Mouse (Mus musculus) CD8-positive naive resting alpha-beta T cell, adult 2 months (primary cell): ENCODE results near the gene Dyrk3.

Source experiments
- DNase-seq, 2 experiments: peaks; one replicate each; pipeline ENCODE4 v3.0.0; 2022; ENCODE audit warnings: low read depth in 2 of 2, low spot score in 2 of 2

Gene Dyrk3

GRCm38 (mm10) chr1:131116430-131117011 lies 21.6 kb downstream of the Dyrk3 start:
- DNase-seq = no peak

DNA sequence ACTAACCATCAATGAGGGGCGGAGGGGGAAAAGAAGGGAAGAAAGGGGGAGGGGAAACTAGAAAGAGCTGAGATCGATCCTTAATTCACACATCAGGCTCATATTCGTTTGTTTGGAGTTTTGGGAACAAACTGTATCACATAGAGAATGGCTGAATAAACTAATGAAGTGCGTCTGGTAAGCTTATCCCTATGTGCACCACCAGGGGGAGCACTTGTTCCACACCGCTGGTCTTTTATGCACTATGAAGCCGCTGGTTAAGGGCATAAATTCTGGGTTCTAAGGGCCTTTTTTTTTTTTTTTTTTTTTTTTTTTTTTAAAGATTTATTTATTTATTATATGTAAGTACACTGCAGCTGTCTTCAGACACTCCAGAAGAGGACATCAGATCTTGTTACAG lies 22.2 kb downstream of the Dyrk3 start:
- peak; percentile 48 to 62 for DNase-seq

GRCm38 (mm10) chr1:131112576-131112975 lies 25.6 kb downstream of the Dyrk3 start:
- no peak for DNase-seq

DNA sequence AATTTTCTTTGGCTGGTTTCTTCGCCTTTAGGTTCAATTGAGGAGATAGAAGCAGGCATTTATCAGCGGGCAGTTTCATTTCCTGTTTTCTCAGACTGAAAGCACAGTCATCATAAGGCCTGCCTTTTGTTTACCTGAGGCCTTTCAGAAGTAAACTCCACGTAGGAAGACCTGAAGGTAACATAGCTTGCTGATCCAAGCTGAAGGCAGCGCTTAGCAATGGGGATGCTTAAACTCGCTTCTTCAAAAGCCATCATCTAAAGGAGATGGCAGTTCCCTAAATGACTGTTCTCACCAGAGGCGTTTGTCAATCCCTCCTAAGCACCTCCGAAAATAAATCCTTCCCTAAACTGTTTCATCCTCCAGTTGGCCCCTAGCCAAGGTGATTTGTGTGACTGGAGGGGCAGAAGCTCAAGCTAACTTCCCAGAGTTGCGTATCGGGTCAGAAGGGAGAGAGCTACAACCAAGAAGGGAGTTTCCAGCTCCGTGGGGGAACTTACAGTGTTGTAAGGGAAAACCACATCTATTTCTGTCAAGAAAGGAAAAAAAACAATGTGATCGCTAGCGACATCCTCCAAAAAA lies 27.5 kb downstream of the Dyrk3 start:
- no peak for DNase-seq

GRCm38 (mm10) chr1:131107575-131108308 lies 30.4 kb downstream of the Dyrk3 start:
- DNase-seq = no peak

DNA sequence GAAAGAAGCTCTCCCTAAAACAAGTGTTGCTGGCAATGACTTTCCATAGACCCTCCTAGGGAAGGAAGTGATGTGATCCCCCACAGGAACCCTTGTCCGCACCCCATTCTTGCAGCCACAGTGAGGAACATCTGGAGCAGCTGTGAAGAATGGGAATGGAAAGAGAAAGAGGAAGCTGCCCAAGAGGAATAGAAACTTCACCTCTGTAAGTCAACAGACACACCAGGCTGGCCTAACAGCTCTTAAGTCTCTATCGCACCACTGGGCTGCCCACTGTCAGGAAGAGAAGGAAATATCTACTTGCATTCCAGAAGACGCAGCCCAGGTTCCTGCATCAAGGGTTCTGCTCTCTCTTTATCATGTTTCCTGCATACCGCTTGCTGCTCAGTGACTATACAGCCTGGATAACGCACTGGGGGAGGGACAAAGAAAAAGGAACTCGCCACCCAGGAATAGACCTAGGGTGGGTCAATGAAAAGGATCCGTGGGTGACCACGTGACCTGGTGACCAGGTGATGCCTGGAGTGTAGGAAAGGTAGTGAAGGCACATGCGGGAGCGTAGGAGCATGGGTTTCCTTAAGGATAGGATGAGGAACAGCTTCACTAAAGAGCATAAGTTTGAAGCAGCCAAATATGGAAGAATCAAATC lies 34.2 kb downstream of the Dyrk3 start:
- DNase-seq = no peak

- DNase-seq = no peak
Observed at GRCm38 (mm10) chr1:131100808-131101207, 37.3 kb downstream of the Dyrk3 start.

GRCm38 (mm10) chr1:131097700-131098094 lies 40.4 kb downstream of the Dyrk3 start, which contains the start of gene Mapkapk2:
TSS of gene Mapkapk2 (minus strand) at chr1:131097826.
- DNase-seq = peak; percentile 64 to 79

GRCm38 (mm10) chr1:131096803-131097699 lies 41.1 kb downstream of the Dyrk3 start:
- DNase-seq = peak; percentile 42 to 52

- DNase-seq = no peak
Observed at GRCm38 (mm10) chr1:131096132-131096695, 41.9 kb downstream of the Dyrk3 start.

- DNase-seq = no peak
Observed at GRCm38 (mm10) chr1:131095574-131095973, 42.6 kb downstream of the Dyrk3 start.

DNA sequence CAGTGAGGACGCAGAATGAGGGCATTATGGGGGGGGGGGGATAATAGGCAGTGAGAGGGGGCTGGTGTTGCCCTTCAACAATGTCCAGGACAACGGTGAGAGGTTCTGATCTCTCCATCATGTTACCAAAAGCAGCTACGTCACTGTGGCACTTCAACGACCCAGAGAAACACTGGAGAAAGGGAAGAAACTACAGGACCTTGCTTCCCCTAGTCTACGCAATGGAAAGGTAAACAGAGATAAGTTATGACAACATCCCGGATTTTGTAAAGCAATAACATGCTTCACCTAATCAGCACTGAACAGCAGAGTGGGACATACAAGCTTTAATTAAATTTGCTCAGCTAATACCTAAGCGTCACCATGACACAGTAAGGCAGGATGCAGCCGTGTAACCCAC lies 44.3 kb downstream of the Dyrk3 start:
- no peak for DNase-seq

DNA sequence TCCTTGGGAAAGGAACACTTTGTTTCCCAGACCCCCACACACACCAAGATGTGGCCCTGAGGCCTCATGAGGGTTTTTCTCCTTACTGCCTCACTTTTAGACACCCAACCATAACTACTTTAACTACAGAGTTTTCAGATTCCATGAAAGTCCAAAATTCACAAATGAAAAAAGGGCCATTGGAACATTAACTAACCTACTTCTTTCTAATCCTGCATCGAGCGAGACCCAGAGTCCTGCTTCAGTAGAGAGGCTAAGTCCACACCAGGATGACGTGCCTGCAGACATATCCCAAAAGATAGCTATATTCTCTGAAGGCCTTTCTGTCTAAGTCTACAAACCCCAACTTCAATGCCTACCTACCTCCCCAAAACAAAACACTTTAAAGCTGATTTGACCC lies 45.3 kb downstream of the Dyrk3 start:
- no peak for DNase-seq

DNA sequence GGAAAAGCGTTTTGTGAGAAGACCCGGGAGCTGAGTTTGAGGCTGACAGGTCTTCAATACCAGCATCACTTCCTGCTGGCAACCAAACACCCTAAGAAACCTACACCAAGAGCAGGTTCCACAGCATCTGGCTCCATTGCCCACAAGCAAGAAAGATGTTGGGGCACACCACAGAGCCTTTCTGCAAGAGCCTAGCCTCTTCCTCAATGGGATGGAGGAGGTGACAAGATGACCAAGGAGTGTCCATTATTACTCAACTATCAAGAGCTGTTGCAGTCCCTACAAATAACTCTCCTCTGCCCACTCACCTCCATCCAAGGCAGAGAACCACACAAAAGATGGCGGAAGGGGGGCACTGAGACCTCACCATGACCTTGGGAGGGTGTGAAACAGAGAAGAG lies 46.0 kb downstream of the Dyrk3 start:
- no peak for DNase-seq

DNA sequence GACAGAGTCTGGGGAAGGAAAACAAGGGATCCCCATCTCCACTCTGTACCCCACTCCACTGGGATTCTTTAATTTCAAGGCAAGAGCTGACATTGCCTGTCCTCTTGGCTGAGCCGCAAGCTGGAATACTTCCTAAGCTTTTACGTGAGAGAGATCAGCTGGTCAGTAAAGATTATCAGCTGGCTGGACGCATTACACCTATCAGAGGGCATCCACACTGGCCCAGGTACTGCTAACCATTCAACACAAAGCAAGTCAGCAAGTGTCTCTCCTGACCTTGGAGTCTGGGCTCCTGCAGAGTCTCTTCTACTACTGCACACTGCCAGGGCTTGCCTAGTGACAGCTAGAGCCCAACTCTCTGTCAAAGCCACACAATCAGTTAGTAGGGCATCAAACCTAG lies 46.7 kb downstream of the Dyrk3 start:
- no peak for DNase-seq

- DNase-seq = no peak
Observed at GRCm38 (mm10) chr1:131090877-131091276, 47.3 kb downstream of the Dyrk3 start.

DNA sequence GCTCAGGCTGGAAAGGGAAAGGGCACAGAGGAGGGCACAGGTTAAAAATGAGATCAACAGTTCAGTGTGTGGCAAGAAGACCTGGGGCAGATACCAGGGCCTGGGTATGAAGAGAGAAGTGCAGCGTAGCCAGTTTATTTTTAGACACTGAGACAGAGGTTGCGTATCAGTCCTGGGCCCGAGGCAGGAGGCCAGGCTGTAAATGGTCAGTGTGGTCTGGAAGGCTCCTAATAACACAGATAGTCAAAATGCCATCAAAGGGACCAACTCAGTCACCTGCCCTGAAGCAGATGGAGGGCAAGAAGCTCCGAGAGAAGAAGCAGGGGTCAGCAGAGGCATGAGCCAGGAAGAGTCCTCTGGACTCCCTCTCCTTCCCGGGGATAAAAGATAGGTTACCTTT lies 47.9 kb downstream of the Dyrk3 start:
- DNase-seq = no peak

DNA sequence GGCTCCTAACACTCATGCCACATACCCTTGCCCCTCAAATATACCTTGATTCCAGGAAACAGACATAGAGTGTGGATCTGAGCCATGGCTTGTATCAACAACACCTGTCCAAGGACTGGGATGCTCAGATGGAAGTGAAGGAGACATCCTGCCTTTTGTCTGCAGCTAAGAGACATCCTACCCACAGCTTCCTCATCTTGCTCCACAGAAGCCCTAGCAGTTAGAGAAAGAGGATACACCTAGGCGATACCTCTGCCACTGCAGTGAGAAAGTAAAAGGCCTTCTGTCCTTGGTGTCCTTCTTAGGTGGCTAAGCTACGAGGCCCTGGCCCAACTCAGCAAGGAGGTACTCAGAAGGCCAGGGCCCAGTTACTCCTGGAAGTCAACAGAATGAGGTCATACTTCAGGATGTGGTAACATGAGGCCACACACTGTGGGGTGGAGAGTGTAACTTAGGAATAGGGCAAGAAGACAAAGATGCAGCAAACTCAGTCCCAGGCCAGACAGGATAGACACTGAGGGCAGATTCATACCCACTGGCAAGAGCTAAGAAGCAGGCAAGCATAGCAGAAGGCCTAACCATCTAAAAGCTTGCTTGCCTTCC lies 48.5 kb downstream of the Dyrk3 start:
- DNase-seq = no peak

- DNase-seq = no peak
Observed at GRCm38 (mm10) chr1:131088547-131088946, 49.6 kb downstream of the Dyrk3 start.

DNA sequence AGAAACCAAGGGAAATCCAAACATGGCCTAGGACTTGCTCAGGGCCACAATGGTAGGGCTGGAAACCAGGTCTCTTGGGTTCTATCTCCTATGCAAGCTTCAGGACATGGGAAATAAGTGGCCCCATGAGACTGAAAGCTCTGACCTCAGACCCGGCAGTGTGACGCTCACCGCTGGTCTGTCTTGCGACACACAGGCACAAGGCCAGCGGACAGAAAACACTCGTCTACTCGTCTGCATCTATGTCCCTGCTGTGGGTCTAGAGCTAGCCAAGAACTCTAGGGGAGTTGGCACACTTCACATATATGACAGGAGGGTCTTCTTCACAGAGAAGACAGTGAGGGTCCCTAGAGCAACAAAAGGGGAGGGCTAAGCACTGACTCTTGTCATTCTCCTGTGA lies 51.2 kb downstream of the Dyrk3 start:
- no peak for DNase-seq
